Mouse (Mus musculus): Measurements from ENCODE around the gene Gm33543. TPM values are rescaled to one million over a fixed set of nuclear protein-coding genes. Genes with fewer than 3 reads are reported as not detected.

Gm33543 gene
- polyA plus RNA-seq, 1 experiment from 2014 or later: not detected

- WGBS: 40% methylated on average over 2 of the region's 2 CpGs
- Histone ChIP-seq H3K4me1 (replicated peaks) (no peaks in the 10 kb centered on the region), H3K9ac (no peak overlapping the region), H3K9me3 (no peaks in the 10 kb centered on the region), H3K27me3 (replicated peaks) (no peaks in the 10 kb centered on the region), H3K36me3 (no peaks in the 10 kb centered on the region), H3K4me2 (replicated peaks) (no peak overlapping the region), H3K4me3 (replicated peaks) (no peak overlapping the region), H3K27ac (no peak overlapping the region)
- ATAC-seq: no peak
These were observed 15.4 kb upstream of the Gm33543 start for GRCm38 (mm10) chr10:95858164-95858563.

GRCm38 (mm10) chr10:95855411-95855810 is 12.7 kb upstream of the Gm33543 start:
- H3K27me3 ChIP-seq (replicated peaks): no peaks in the 10 kb centered on the region
- no peak overlapping the region for H3K9ac ChIP-seq
- no peaks in the 10 kb centered on the region for H3K9me3 ChIP-seq
- no peaks in the 10 kb centered on the region for H3K36me3 ChIP-seq
- ATAC-seq: no peak
- H3K4me3 ChIP-seq (replicated peaks): no peak overlapping the region
- 94% methylated on average over 6 of the region's 6 CpGs for WGBS
- H3K4me1 ChIP-seq (replicated peaks): no peaks in the 10 kb centered on the region; the same call in 1 of the 2 replicates
- H3K27ac ChIP-seq: no peak overlapping the region
- H3K4me2 ChIP-seq (replicated peaks): no peak overlapping the region

GRCm38 (mm10) chr10:95850504-95850903 is 7.8 kb upstream of the Gm33543 start:
- no peak overlapping the region for H3K9ac ChIP-seq
- H3K27ac ChIP-seq: no peak overlapping the region
- H3K27me3 ChIP-seq (replicated peaks): no peaks in the 10 kb centered on the region
- WGBS: 66% methylated on average over 3 of the region's 3 CpGs
- H3K4me2 ChIP-seq (replicated peaks): no peak overlapping the region
- H3K4me1 ChIP-seq (replicated peaks): no peaks in the 10 kb centered on the region; the same call in 1 of the 2 replicates
- ATAC-seq: no peak
- no peaks in the 10 kb centered on the region for H3K9me3 ChIP-seq
- H3K36me3 ChIP-seq: no peaks in the 10 kb centered on the region
- H3K4me3 ChIP-seq (replicated peaks): no peak overlapping the region

GRCm38 (mm10) chr10:95846739-95847138 is 4.0 kb upstream of the Gm33543 start:
- no peak for ATAC-seq
- H3K4me3 ChIP-seq (replicated peaks): no peak overlapping the region
- no peak overlapping the region for H3K9ac ChIP-seq
- no peak overlapping the region for H3K27ac ChIP-seq
- no peaks in the 10 kb centered on the region for H3K9me3 ChIP-seq
- no peaks in the 10 kb centered on the region for H3K27me3 ChIP-seq (replicated peaks)
- whole genome bisulfite sequencing: 62% methylated on average over 3 of the region's 3 CpGs
- H3K36me3 ChIP-seq: no peaks in the 10 kb centered on the region
- H3K4me2 ChIP-seq (replicated peaks): no peak overlapping the region
- H3K4me1 ChIP-seq (replicated peaks): no peaks in the 10 kb centered on the region; the same call in 1 of the 2 replicates

GRCm38 (mm10) chr10:95846281-95846680 is 3.6 kb upstream of the Gm33543 start:
- Histone ChIP-seq H3K9me3 (no peaks in the 10 kb centered on the region), H3K4me1 (replicated peaks) (no peaks in the 10 kb centered on the region; the same call in 1 of the 2 replicates), H3K27ac (no peak overlapping the region), H3K4me3 (replicated peaks) (no peak overlapping the region), H3K4me2 (replicated peaks) (no peak overlapping the region), H3K36me3 (no peaks in the 10 kb centered on the region), H3K9ac (no peak overlapping the region), H3K27me3 (replicated peaks) (no peaks in the 10 kb centered on the region)
- ATAC-seq: no peak

GRCm38 (mm10) chr10:95843878-95844277 is 1.1 kb upstream of the Gm33543 start:
- no peaks in the 10 kb centered on the region for H3K9me3 ChIP-seq

GRCm38 (mm10) chr10:95841241-95841640 is 1.5 kb downstream of the Gm33543 start:
- Histone ChIP-seq H3K9ac (no peak overlapping the region), H3K36me3 (no peaks in the 10 kb centered on the region), H3K27ac (no peak overlapping the region), H3K9me3 (no peaks in the 10 kb centered on the region), H3K27me3 (replicated peaks) (no peaks in the 10 kb centered on the region), H3K4me1 (replicated peaks) (no peaks in the 10 kb centered on the region), H3K4me2 (replicated peaks) (no peak overlapping the region), H3K4me3 (replicated peaks) (no peak overlapping the region)
- 91% methylated on average over 3 of the region's 3 CpGs for WGBS
- no peak for ATAC-seq

More at GRCm38 (mm10) chr10:95843878-95844277, 1.1 kb upstream of the Gm33543 start:
- Histone ChIP-seq H3K9ac (no peak overlapping the region), H3K36me3 (no peaks in the 10 kb centered on the region), H3K4me3 (replicated peaks) (no peak overlapping the region), H3K4me2 (replicated peaks) (no peak overlapping the region), H3K27me3 (replicated peaks) (no peaks in the 10 kb centered on the region), H3K27ac (no peak overlapping the region), H3K4me1 (replicated peaks) (no peaks in the 10 kb centered on the region)
- ATAC-seq: no peak
- 84% methylated on average over 1 of the region's 1 CpGs for WGBS

GRCm38 (mm10) chr10:95839803-95840202 is 2.9 kb downstream of the Gm33543 start:
- no peaks in the 10 kb centered on the region for H3K9me3 ChIP-seq
- 78% methylated on average over 3 of the region's 3 CpGs for WGBS
- no peak overlapping the region for H3K4me3 ChIP-seq (replicated peaks)
- no peak overlapping the region for H3K27ac ChIP-seq
- no peak overlapping the region for H3K4me2 ChIP-seq (replicated peaks)
- ATAC-seq: no peak
- H3K9ac ChIP-seq: no peak overlapping the region
- no peaks in the 10 kb centered on the region for H3K27me3 ChIP-seq (replicated peaks)
- H3K4me1 ChIP-seq (replicated peaks): no peaks in the 10 kb centered on the region
- H3K36me3 ChIP-seq: no peaks in the 10 kb centered on the region

- no peaks in the 10 kb centered on the region for H3K36me3 ChIP-seq
- H3K9ac ChIP-seq: no peak overlapping the region
These were observed 3.7 kb downstream of the Gm33543 start for GRCm38 (mm10) chr10:95839036-95839435.

GRCm38 (mm10) chr10:95836530-95837264 is 6.0 kb downstream of the Gm33543 start:
- no peaks in the 10 kb centered on the region for H3K4me1 ChIP-seq (replicated peaks)
- no peak for ATAC-seq
- whole genome bisulfite sequencing: 75% methylated on average over 9 of the region's 9 CpGs
- H3K27me3 ChIP-seq (replicated peaks): no peaks in the 10 kb centered on the region
- no peak overlapping the region for H3K4me3 ChIP-seq (replicated peaks)
- H3K9me3 ChIP-seq: no peaks in the 10 kb centered on the region
- no peaks in the 10 kb centered on the region for H3K36me3 ChIP-seq
- H3K27ac ChIP-seq: no peak overlapping the region
- no peak overlapping the region for H3K9ac ChIP-seq
- no peak overlapping the region for H3K4me2 ChIP-seq (replicated peaks)

More at GRCm38 (mm10) chr10:95839036-95839435, 3.7 kb downstream of the Gm33543 start:
- Histone ChIP-seq H3K4me2 (replicated peaks) (no peak overlapping the region), H3K27me3 (replicated peaks) (no peaks in the 10 kb centered on the region), H3K4me1 (replicated peaks) (no peaks in the 10 kb centered on the region), H3K27ac (no peak overlapping the region), H3K9me3 (no peaks in the 10 kb centered on the region), H3K4me3 (replicated peaks) (no peak overlapping the region)
- WGBS: 90% methylated on average over 4 of the region's 4 CpGs
- ATAC-seq: no peak

- Histone ChIP-seq H3K36me3 (no peaks in the 10 kb centered on the region), H3K9ac (no peak overlapping the region), H3K4me2 (replicated peaks) (no peak overlapping the region), H3K4me3 (replicated peaks) (no peak overlapping the region), H3K27ac (no peak overlapping the region), H3K4me1 (replicated peaks) (no peaks in the 10 kb centered on the region), H3K9me3 (no peaks in the 10 kb centered on the region), H3K27me3 (replicated peaks) (no peaks in the 10 kb centered on the region)
- 79% methylated on average over 5 of the region's 5 CpGs for WGBS
- ATAC-seq: no peak
These were observed 11.8 kb downstream of the Gm33543 start for GRCm38 (mm10) chr10:95830891-95831290.

- H3K36me3 ChIP-seq: no peaks in the 10 kb centered on the region
- H3K4me2 ChIP-seq (replicated peaks): no peak overlapping the region
- H3K27me3 ChIP-seq (replicated peaks): no peaks in the 10 kb centered on the region
- ATAC-seq: no peak
- no peak overlapping the region for H3K4me3 ChIP-seq (replicated peaks)
- H3K27ac ChIP-seq: no peak overlapping the region
- no peaks in the 10 kb centered on the region for H3K9me3 ChIP-seq
- H3K9ac ChIP-seq: no peak overlapping the region
- no peaks in the 10 kb centered on the region for H3K4me1 ChIP-seq (replicated peaks)
These were observed 13.3 kb downstream of the Gm33543 start for GRCm38 (mm10) chr10:95829471-95829870.

- no peak for ATAC-seq
- Histone ChIP-seq H3K9me3 (no peaks in the 10 kb centered on the region), H3K36me3 (no peaks in the 10 kb centered on the region), H3K27ac (no peak overlapping the region), H3K27me3 (replicated peaks) (no peaks in the 10 kb centered on the region), H3K4me1 (replicated peaks) (no peaks in the 10 kb centered on the region), H3K4me2 (replicated peaks) (no peak overlapping the region), H3K9ac (no peak overlapping the region), H3K4me3 (replicated peaks) (no peak overlapping the region)
- WGBS: 89% methylated on average over 5 of the region's 5 CpGs
These were observed 14.4 kb downstream of the Gm33543 start for GRCm38 (mm10) chr10:95828374-95828773.

Data from intestine, embryonic 15.5 days (tissue).